Mouse (Mus musculus) lung, embryonic 14.5 days (tissue): ENCODE data around the gene Asap2. TPM values are rescaled to one million over a fixed set of nuclear protein-coding genes. Genes with fewer than 3 reads are reported as not detected.

Experiments
- ATAC-seq: fragments of 200-750 bp; cut with Nextera tagmentation; 2 replicates; pipeline ENCODE4 v1.8.0; 2017; ENCODE audit warnings: mild to moderate bottlenecking, moderate TSS enrichment, moderate library complexity; ENCODE audit not compliant: insufficient read depth
- DNase-seq: peaks from one replicate; pipeline ENCODE4 v3.0.0-alpha.2; 2015
- H3K27ac ChIP-seq: fragments of 300-500 bp; sonication (generic); 2 replicates; pipeline ENCODE4 v1.5.1; 2014; ENCODE audit warnings: low read depth, mild to moderate bottlenecking, moderate library complexity
- H3K27me3 ChIP-seq: fragments of 300-500 bp; sonication (generic); 2 replicates; pipeline ENCODE4 v1.6.1; 2014; ENCODE audit warnings: low read length, control low read depth; ENCODE audit not compliant: insufficient read depth
- H3K36me3 ChIP-seq: fragments of 300-500 bp; sonication (generic); 2 replicates; pipeline ENCODE4 v1.6.1; 2014; ENCODE audit warnings: control low read depth; ENCODE audit not compliant: insufficient read depth
- H3K4me1 ChIP-seq: fragments of 300-500 bp; sonication (generic); 2 replicates; pipeline ENCODE4 v1.6.1; 2014; ENCODE audit warnings: antibody characterized with exemption, control low read depth; ENCODE audit not compliant: insufficient read depth
- H3K4me2 ChIP-seq: fragments of 300-500 bp; sonication (generic); 2 replicates; pipeline ENCODE4 v1.6.1; 2014; ENCODE audit warnings: mild to moderate bottlenecking
- H3K4me3 ChIP-seq: fragments of 300-500 bp; sonication (generic); 2 replicates; pipeline ENCODE4 v1.5.1; 2014; ENCODE audit warnings: low read depth, low read length
- H3K9ac ChIP-seq: fragments of 300-500 bp; sonication (generic); 2 replicates; pipeline ENCODE4 v1.6.1; 2014
- H3K9me3 ChIP-seq: fragments of 300-500 bp; sonication (generic); 2 replicates; pipeline ENCODE4 v1.6.1; 2016; ENCODE audit warnings: low read depth, low read length, control low read depth
- CTCF ChIP-seq: IDR thresholded peaks from 2 replicates; pipeline ENCODE4 v1.5.1; 2016; ENCODE audit warnings: antibody characterized with exemption, low read depth
- WGBS: fragments of 180-500 bp; shearing (Covaris S2); extraction: QIAGEN DNeasy Blood & Tissue Kit; methylation state at CpG from one replicate; pipeline ENCODE4 v1.1.7; 2014; 5-methylcytosine and 5-hydroxymethylcytosine counted together
- polyA plus RNA-seq: library from polyadenylated mRNA; unstranded; fragments of >200 nt; fragmentation: Nextera tagmentation; extraction: Ambion mirVana; gene quantifications from 2 replicates; pipeline ENCODE4 v1.2.1, GENCODE M21; 2014

Asap2 gene
- polyA plus RNA-seq, 1 experiment from 2014 or later, result 13.8 TPM

DNA sequence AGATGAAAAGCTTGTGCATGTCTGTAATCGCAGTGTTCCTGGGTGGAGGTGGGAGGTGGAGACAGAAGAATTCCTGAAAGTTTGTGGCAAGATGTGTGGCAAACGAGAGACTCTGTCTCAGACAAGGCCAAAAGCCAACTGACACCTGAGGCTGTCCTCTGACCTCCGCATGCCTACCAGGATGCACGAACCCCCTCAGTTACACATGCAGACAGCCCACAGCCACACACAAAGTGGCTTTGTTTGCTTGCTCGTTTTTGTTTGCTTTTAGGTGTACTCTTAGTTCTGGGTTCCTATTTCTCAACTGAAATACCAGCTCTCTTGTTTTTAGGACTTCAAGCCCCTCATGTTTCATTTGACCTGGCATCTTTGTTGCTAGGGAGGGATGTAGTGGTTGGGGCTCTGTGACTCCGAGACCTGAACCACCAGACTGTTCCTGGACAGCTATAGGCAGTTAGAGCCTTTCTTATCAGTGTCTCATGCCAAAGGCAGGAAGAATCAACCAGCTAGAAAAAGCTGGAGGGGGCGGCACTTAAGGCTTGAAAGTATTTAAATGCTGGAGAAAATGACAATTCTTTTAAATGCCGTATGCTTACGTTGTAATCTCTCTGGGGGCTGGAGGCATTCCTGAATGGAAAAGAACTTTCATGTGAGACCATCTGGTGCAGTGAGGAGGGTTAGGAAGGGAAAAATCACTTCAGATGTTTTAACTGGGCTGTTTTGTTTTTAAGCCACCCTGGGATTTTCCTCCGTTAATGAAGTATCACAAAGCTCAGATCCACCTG, 211.4 kb downstream of the Asap2 start:
- no peaks in the 10 kb centered on the region for H3K4me1 ChIP-seq
- H3K9ac ChIP-seq, result no peak overlapping the region
- H3K4me2 ChIP-seq, result no peak overlapping the region
- no peaks in the 10 kb centered on the region for H3K27me3 ChIP-seq
- ATAC-seq (no peak), DNase-seq (no peak)
- WGBS, result 67% methylated on average over 10 of the region's 10 CpGs
- no peak overlapping the region for H3K4me3 ChIP-seq
- TF ChIP-seq CTCF, result no peak
- H3K9me3 ChIP-seq, result no peaks in the 10 kb centered on the region
- H3K36me3 ChIP-seq, result peaks cover 15% of the 10 kb centered on the region; the same call in 1 of the 2 replicates
- no peak overlapping the region for H3K27ac ChIP-seq

DNA sequence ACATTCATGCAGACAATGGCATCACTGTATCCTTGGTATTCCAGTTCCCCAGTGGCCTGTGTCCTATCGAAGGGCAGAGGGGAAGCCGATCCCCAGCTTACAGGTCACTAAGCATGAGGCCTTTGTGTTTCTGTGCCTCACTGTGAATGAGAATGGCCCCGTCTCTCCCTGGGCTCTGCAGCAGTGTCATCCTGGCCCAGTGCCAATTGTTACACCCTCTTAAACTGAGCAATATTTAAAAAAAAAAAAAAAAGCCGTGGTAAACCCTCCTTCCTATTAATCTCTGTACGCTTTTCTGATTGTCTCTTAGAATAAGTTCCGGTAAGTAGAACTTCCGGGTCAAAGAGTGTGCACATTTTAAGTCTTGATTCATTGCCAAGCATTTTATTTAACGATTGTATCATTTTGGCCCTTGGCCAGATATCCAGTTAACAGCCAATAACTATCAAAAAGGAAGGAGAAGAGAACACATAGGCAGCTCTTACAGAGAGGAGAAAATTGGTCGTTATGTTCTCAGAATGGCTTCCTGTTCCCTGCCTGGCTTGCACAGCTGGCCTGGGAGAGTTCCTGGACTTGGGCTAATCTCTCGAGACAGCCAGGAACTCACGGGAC, 214.5 kb downstream of the Asap2 start:
- no peak overlapping the region for H3K4me2 ChIP-seq
- DNase-seq (peak; percentile 87), ATAC-seq (peak; percentile 80)
- H3K27me3 ChIP-seq, result no peaks in the 10 kb centered on the region
- no peak for TF ChIP-seq CTCF
- H3K27ac ChIP-seq, result peak overlapping the region; percentile 39; the same call in 1 of the 2 replicates
- peaks cover 22% of the 10 kb centered on the region; the same call in 1 of the 2 replicates for H3K36me3 ChIP-seq
- no peaks in the 10 kb centered on the region for H3K4me1 ChIP-seq
- no peak overlapping the region for H3K9ac ChIP-seq
- no peaks in the 10 kb centered on the region for H3K9me3 ChIP-seq
- H3K4me3 ChIP-seq, result no peak overlapping the region
- WGBS, result 16% methylated on average over 11 of the region's 11 CpGs

DNA sequence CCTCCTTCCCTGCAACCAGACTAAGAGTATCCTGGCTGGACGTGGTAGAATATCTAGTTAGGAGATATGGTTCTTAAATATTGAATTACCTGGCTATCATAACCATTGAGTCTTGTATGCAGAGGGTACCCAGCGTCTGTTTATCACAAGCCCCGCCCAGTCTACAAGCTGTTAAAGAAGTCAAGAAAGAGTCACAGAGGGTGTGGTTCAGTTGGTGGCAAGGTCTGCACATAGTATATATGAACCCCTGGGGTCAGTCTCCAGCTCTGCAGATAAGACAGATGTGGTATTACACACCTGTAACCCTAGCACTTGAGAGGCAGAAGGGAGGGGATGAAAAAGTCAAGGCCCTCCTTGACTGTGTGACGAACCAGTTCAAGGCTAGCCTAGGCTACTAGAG, 215.5 kb downstream of the Asap2 start:
- Histone ChIP-seq H3K9me3 (no peaks in the 10 kb centered on the region), H3K4me1 (no peaks in the 10 kb centered on the region), H3K4me3 (no peak overlapping the region), H3K27me3 (no peaks in the 10 kb centered on the region), H3K27ac (no peak overlapping the region), H3K9ac (no peak overlapping the region), H3K4me2 (no peak overlapping the region), H3K36me3 (peaks cover 18% of the 10 kb centered on the region; the same call in 1 of the 2 replicates)
- TF ChIP-seq CTCF, result no peak
- WGBS, result 87% methylated on average over 4 of the region's 4 CpGs
- ATAC-seq (no peak), DNase-seq (no peak)

- Histone ChIP-seq H3K27ac (no peak overlapping the region), H3K4me1 (no peaks in the 10 kb centered on the region), H3K9me3 (no peaks in the 10 kb centered on the region), H3K27me3 (no peaks in the 10 kb centered on the region), H3K36me3 (peaks cover 18% of the 10 kb centered on the region; the same call in 1 of the 2 replicates), H3K9ac (no peak overlapping the region), H3K4me2 (no peak overlapping the region), H3K4me3 (no peak overlapping the region)
- DNase-seq (no peak), ATAC-seq (no peak)
- 82% methylated on average over 5 of the region's 5 CpGs for WGBS
- no peak for TF ChIP-seq CTCF
Observed at GRCm38 (mm10) chr12:21207422-21207821, 217.2 kb downstream of the Asap2 start.

GRCm38 (mm10) chr12:21208172-21208795, 218.0 kb downstream of the Asap2 start:
- Histone ChIP-seq H3K4me2 (no peak overlapping the region), H3K9ac (no peak overlapping the region), H3K9me3 (no peaks in the 10 kb centered on the region), H3K27ac (no peak overlapping the region), H3K4me1 (no peaks in the 10 kb centered on the region), H3K36me3 (peaks cover 25% of the 10 kb centered on the region; the same call in 1 of the 2 replicates), H3K27me3 (no peaks in the 10 kb centered on the region), H3K4me3 (no peak overlapping the region)
- DNase-seq (no peak), ATAC-seq (no peak)
- TF ChIP-seq CTCF, result no peak
- WGBS, result 84% methylated on average over 11 of the region's 11 CpGs

DNA sequence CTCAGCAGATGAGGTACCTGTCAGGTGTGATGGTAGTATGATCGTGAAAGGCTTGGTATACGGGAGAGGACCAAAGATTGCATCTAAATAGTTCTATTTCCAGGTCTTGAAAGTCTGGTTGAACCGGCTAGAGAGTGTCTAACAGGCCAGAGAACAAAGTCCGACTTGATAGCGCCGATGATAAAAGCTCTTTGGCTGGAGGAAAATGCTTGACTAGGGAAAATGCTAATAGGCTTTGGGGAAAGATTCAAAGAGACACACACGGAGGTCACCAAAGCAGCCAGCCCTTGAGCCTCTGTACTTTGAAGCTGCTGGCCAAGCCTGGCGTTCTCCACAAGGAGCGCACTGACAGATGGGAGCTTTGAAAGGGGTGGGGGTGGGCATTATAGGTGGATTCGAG, 219.0 kb downstream of the Asap2 start:
- H3K9me3 ChIP-seq, result no peaks in the 10 kb centered on the region
- peaks cover 26% of the 10 kb centered on the region; the same call in 1 of the 2 replicates for H3K36me3 ChIP-seq
- ATAC-seq (no peak), DNase-seq (no peak)
- no peak overlapping the region for H3K9ac ChIP-seq
- H3K4me3 ChIP-seq, result no peak overlapping the region
- WGBS, result 74% methylated on average over 10 of the region's 10 CpGs
- TF ChIP-seq CTCF, result no peak
- no peaks in the 10 kb centered on the region for H3K27me3 ChIP-seq
- H3K27ac ChIP-seq, result no peak overlapping the region
- no peaks in the 10 kb centered on the region for H3K4me1 ChIP-seq
- no peak overlapping the region for H3K4me2 ChIP-seq

DNA sequence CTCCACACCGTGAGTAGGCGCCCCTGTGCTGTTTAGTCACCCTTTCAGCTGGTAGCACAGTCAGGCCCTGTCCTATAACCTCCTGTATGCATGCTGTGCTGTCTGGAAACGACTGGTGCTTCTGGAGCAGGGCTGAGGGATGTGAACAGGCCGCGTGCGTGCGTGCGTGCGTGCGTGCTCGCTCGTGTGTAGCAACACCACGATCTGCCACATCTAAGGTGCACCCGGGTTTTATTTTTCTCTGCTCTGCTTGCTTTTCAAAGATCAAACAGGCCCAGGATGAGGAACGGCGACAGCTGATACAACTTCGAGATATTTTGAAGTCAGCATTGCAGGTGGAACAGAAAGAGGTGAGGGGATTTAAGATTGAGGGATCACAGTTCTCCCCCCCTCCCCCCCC, 222.6 kb downstream of the Asap2 start:
- ATAC-seq (no peak), DNase-seq (no peak)
- Histone ChIP-seq H3K27me3 (no peaks in the 10 kb centered on the region), H3K36me3 (peaks cover 15% of the 10 kb centered on the region; the same call in 1 of the 2 replicates), H3K9me3 (no peaks in the 10 kb centered on the region), H3K4me2 (no peak overlapping the region), H3K4me1 (no peaks in the 10 kb centered on the region), H3K9ac (no peak overlapping the region), H3K27ac (no peak overlapping the region), H3K4me3 (no peak overlapping the region)
- no peak for TF ChIP-seq CTCF
- 89% methylated on average over 17 of the region's 17 CpGs for WGBS
